Mouse (Mus musculus) embryo, embryonic 11.5 days (tissue): ENCODE data around the gene Zfyve26.
"Not testable (repeated sequence)": the region's sequence is repeated elsewhere in the genome, so short reads cannot be mapped to it uniquely, and the experiment has no call there.

Experiments used
- DNase-seq: peaks from one replicate; pipeline ENCODE4 v3.0.0-alpha.2; 2012; ENCODE audit warnings: low read depth, low spot score

Zfyve26 gene

GRCm38 (mm10) chr12:79296126-79296816 is at the start of gene Zfyve26:
TSS of gene Zfyve26 (minus strand) at chr12:79296304.
- peak; percentile 89 for DNase-seq

DNA sequence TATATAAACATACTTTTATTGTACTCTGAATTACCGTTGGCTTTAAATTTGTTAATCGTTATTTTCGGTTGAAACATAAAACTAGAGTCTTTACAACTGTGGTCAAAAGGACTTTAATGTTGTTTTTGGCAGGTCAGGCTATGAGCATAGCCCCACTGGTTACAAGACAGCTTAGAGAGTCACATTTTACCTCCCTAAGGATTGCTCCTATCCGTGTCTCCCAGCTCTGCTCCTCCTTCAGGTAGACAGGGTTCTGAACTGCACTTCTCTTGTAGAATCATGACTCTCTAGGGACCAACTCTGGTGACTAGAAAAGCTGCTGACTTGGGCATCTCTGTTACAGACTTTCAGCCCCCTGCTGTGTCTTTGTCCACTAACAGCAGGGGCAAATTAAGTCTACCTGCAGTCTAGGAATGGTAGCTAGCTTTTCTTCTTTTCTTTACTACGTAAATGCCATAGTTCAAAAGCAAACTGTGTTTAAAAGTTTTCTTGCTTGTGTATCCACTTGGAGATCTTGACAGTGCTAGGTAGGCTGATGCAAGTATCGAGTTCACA is 45.3 kb upstream of the Zfyve26 start:
- DNase-seq: no peak

GRCm38 (mm10) chr12:79340513-79340912 is 44.4 kb upstream of the Zfyve26 start:
- DNase-seq: no peak

DNA sequence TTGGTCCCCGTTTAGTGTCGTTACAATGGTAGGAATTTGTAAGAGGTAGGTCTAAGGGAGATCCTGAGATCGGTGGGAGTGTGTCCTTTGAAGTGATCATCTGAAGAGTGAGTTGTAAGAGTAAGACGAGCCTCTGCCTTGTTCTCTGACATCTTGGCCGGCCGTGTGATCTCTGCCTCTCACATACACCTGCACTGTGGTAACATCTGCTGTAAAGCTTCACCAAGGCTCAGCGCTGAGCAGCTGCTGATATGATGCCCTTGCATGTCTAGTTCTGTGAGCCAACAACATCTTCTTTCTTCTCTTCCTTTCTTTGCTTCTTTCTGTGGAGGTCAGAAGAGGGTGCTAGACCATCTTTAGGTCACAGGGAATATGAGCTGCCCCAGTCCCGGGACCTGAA is 42.7 kb upstream of the Zfyve26 start:
- DNase-seq: no peak

DNA sequence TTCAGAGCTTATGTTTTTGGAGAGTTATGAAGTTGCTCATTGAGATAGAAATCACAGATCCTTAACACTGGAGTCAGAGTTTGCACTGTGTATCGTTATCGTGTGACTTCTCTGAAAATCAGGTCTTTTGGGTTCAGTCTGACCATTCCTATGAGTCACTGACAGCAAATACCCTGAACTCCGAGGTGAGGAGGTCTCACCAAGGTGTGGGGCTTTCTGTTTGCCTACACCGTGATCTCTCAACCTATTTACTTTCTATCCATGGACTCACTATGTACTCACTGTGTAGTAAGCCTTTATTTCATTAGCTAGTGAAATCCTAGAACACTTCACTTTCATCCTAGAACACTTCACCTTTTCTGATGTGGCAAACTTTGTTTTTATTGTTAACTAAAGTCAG is 35.6 kb upstream of the Zfyve26 start:
- no peak for DNase-seq

DNA sequence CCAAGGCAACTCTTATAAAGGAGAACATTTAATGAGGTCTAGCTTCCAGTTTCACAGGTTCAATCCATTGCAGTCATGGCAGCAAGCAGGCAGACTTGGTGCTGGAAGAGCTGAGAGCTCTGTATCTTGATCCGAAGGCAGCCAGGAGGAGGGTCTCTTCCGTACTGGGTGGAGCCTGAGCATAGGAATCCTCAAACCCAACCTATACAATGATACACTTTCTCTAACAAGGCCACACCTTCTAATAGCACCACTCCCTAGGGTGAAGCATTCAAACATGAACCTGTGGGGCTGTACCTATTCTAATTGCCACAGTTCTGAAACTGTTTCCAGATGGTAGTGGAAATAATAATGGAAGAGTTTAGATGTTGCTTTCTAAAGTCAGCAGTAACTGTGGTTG is 34.5 kb upstream of the Zfyve26 start:
- no peak for DNase-seq

DNA sequence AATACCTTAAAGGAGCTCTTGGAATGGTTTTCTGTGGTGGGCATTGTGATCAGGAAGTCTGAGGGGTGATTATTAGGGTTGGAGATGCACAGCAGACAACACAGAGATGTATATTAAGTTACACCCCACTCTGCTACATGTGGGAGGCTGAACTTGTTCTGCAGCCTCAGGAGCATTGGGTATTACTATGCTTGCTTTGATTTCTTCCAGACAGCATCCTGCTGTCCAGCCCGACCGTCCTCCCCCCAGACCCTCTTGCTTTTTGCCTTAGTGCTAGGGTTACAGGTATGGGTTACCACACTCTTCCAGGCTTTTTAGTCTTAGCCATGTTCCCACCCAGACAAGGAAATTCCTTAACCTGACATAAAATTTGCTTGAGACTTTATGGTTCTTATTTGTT is 31.8 kb upstream of the Zfyve26 start:
- no peak for DNase-seq

GRCm38 (mm10) chr12:79326745-79327144 is 30.6 kb upstream of the Zfyve26 start:
- DNase-seq: no peak

GRCm38 (mm10) chr12:79326236-79326635 is 30.1 kb upstream of the Zfyve26 start:
- DNase-seq: no peak

DNA sequence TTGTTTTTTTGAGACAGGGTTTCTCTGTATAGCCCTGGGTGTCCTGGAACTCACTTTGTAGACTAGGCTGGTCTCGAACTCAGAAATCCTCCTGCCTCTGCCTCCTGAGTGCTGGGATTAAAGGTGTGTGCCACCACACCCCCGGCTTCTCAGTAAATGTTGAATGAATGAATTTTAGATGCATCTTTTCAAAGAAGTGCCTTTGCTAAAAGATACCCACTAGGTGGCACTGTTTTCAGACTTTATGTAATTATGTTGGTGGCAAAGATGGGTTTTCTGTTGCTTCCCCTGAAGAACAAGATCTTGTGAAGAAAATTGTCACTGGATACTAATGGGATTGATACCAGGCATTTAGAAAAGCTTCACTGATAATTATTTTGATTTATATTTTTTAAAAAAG is 26.4 kb upstream of the Zfyve26 start:
- DNase-seq: not testable (repeated sequence)

DNA sequence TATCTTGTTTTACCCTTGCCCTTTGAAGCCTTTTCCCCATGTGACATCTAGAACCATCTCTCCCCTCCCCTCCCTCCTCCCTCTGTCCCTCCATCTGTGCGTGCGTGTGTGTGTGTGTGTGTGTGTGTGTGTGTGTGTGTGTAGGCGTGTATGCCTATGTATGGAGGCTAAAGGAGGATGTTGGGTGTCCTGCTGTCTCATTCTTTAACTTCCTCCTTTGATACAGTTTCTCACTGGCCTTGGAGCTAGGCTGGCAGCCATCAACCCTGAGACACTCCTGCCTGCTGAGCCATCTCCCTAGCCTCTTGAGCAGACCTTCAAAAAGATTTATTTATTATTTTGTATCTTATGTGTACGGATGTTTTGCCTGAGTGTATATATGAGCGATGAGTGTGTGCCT is 24.8 kb upstream of the Zfyve26 start:
- DNase-seq: no peak

DNA sequence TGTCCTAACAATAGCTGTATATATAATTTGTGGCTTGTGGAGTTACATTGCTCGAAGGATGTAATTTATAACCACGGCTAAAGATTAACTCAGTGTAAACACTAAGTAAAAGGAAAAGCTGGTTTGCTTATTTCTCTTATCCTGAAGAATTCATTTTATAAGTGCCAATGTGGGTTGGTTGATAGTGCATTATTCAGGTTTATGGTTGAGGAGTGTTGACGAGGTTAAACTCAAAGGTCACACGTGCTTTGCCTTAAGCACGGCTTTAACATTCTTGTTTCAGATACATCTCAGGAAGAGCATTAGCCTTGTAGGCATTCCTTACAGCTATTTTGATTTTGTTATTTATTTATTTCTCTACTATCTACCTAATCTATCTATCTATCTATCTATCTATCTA is 21.2 kb upstream of the Zfyve26 start:
- no peak for DNase-seq

GRCm38 (mm10) chr12:79313721-79314120 is 17.6 kb upstream of the Zfyve26 start:
- DNase-seq: no peak

DNA sequence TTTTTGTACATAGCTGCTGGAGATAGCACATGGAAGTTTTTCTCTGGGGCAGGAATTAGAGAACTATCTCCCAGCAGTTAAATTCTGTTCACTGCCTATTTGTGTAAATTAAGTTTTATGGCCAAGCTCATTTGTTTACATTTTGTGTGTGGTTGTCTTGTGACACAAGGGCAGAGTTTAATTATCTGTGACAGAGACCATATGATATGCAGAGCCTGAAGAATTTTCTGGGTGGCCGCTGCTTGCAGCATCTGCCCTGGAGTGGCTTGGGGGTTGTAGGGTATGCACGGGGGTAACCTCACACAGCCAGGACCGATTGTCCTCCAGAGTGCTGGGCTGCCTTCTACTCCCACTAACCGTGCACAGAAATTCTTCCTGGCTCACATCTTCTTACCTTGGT is 9.9 kb upstream of the Zfyve26 start:
- no peak for DNase-seq

DNA sequence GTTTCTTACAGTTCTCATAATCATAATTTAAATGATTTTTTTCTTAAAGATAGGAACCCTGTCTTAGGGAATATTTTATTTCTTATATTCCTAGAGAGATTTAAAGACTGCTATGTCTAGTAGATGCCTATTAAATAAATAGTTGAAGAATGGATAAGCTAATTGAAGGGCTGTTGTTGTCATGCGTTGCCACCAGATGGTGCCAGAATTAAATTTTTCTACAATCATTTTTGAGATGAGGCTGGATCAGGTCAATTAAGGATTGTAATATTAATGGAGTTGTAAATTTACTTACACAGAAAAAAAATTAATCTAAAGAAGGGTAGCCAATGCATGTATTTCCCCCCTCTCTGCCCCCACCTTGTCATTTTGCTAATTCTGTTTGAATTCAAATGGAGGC is 9.0 kb upstream of the Zfyve26 start:
- no peak for DNase-seq

GRCm38 (mm10) chr12:79301802-79302201 is 5.7 kb upstream of the Zfyve26 start:
- no peak for DNase-seq

- no peak for DNase-seq
Observed at GRCm38 (mm10) chr12:79297884-79298636, 2.0 kb upstream of the Zfyve26 start.

DNA sequence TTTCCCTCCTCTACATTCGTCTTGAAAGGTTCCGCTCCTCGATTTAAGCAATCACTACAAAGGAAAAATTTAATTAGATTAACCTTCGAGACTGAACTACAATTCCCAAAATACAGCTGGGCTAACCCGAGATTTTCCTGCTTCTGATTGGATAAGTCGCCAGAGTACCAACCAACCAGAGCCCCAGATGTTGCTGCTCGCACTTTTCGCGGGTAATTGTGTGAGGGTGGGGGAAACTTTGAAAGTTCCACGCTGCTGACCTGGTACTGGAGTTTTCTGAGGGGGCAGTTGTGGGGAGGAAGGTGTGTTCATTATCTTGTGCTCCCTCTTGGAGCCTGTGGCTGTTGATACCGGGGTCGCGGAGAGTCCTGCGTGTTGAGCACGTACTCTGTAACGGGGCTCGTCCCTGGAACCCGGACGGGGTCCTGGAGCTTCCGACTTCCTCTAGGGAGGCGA is 1.0 kb upstream of the Zfyve26 start, which contains the start of gene Rad51b:
Rad51b (plus strand) TSS at position 162 of the 456 bp plus-strand sequence.
- peak; percentile 79 for DNase-seq

DNA sequence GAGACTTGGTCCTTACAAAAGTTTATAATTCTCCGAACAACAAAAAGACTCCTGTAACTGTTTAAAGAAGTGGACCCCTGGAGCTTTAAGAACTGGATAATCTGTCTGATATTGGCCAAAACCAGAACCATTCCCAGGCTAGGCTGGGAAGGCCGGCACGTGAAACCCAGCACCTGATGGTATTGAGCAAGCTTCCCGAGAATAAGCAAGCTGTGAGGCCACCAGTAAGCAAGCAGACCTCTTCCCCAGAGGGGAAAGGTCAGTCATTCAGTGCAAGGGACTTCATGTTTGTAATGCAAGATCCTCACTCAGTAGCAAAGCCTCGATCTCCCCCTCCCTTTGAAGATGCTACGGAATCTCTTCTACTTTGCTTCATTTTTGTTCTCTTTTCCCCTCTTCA is 3.2 kb downstream of the Zfyve26 start:
- no peak for DNase-seq

DNA sequence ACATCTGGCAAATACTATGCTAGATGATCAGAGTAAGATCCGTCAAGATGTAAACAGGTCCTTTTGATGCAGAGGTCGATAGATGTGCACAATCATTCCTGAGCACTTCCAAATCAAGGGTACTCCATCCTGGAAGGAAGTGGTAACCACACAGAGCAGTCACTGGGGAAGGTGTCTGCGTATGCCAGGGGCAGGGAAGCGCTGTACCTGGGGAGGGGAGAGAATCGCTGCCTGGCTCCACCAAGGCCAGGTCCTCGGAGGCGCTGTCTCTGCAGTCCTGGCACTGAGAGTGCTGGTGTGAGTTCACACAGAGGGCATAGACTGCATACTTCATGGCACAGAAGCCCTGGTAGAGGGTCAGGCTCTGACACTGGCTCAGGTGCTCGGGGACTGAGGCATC is 13.5 kb downstream of the Zfyve26 start:
- no peak for DNase-seq

DNA sequence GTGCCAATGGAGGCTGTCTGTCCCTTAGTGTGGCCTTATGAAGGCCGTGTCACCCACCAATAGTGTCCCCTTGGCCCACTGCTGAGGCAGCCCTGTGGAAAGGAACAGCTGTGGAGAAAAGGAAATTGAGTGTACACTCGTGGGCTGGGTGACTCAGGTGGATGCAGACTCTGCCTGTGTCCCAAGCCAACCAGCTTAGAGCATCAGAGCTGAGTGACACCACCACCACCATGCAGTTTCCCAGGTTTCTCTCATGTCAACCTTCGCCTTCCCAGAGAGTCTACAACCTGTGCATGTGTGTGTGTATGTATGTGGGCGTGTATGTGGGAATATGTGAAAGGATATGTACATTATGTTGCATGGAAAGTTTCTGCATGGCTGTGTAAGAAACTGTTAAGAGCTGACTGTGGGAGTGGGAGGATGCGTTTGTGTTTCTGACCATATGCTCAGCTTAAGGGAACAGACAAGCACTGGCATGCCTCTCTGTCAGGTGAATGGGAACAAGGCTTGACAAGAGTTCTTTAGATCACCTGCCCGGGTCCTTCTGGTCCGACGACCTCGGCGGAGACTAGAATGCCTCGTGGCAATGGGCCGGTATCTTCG is 16.5 kb downstream of the Zfyve26 start:
- DNase-seq: no peak

DNA sequence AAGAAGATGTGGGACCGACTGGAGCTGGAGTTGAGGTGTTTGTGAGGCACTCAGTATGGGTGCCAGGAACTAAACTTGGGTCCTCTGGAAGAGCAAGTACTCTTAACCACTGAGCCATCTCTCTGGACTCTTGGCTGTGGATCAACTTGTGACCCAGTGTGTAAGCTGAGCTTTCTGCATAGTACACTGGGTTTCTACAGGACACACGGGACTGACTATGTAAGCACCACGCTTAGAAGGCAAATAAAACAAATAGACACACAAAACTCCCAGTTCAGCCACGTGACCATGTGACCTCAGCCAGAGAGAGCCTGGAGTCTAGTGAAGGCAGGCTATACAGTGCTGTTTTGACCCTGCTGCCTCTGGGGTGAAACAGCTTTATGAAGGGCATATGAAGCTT is 23.5 kb downstream of the Zfyve26 start:
- DNase-seq: no peak
